Mouse (Mus musculus) left cerebral cortex, adult 9 months (tissue): ENCODE data around the gene Btbd35f13.
"Not testable (repeated sequence)": the region's sequence is repeated elsewhere in the genome, so short reads cannot be mapped to it uniquely, and the experiment has no call there.

Experiments used
- DNase-seq, 2 experiments: peaks; one replicate each; pipeline ENCODE4 v3.0.0; 2022; ENCODE audit warnings: low spot score in 2 of 2

The Btbd35f13 gene

DNA sequence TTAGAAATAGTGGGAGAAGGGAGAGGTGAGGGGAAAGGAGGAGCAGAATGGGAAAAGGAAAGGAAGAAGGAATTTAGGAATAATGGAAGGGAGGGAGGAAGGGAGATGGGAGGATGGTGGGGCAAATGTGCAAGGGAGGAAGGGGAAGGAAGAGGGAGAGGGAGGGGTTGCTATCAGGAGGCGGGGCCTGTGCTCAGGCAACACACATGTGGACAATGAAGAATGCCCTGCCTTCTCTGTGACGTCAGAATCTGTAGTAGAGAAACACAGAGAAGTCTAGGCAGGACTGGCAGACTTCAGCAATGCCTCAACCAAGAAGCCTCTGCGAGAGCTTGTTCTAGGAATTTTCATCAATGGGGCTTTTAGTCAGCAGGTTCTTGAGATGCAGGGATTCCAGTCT is at the start of gene Btbd35f13:
TSS of gene Btbd35f13 (plus strand) at position 301 of the 400 bp plus-strand sequence.
- DNase-seq: not testable (repeated sequence)

DNA sequence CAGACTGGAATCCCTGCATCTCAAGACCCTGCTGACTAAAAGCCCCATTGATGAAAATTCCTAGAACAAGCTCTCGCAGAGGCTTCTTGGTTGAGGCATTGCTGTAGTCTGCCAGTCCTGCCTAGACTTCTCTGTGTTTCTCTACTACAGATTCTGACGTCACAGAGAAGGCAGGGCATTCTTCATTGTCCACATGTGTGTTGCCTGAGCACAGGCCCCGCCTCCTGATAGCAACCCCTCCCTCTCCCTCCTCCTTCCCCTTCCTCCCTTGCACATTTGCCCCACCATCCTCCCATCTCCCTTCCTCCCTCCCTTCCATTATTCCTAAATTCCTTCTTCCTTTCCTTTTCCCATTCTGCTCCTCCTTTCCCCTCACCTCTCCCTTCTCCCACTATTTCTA is 45.3 kb downstream of the Btbd35f13 start, which contains the start of gene Btbd35f14:
TSS of gene Btbd35f14 (minus strand) at position 101 of the 400 bp plus-strand sequence.
- not testable (repeated sequence) for DNase-seq
